Mouse (Mus musculus) stomach, postnatal 0 days (tissue): ENCODE data around the gene Npas4.

Source experiments
- CTCF ChIP-seq: IDR thresholded peaks from 2 replicates; pipeline ENCODE4 v1.5.1; 2016; ENCODE audit warnings: antibody characterized with exemption, low read depth, mild to moderate bottlenecking, moderate library complexity
- EP300 ChIP-seq: optimal IDR thresholded peaks from 2 replicates; pipeline ENCODE3; 2016; ENCODE audit warnings: antibody characterized with exemption

GRCm38 (mm10) chr19:5013138-5013537, 23.0 kb upstream of the Npas4 start:
- TF ChIP-seq CTCF (no peak), EP300 (no peak)
